ENCODE assay signal across 10 mouse cellular contexts in genomic region chr2:78873946-78874345, GRCm38 (mm10). TPM values are rescaled to one million over a fixed set of nuclear protein-coding genes. Genes with fewer than 3 reads are reported as not detected.
A peak's percentile ranks its signal among the peaks of the same experiment; 100 is the strongest.
DNase-seq lines count a peak whose midpoint lies in the region; ATAC-seq and TF ChIP-seq lines count a peak whose summit lies in the region.
"Had no signal": no experiment of that assay in that cellular context is flagged by ENCODE, and none has a peak within 500 bp of the region (broad histone marks: within the 10 kb centered on the region; RNA-seq: fewer than 3 reads in every experiment).

No protein-coding gene starts in this region.

- ATAC-seq in heart, embryonic 13.5 days (ENCODE audit: extremely low read depth, insufficient number of reproducible peaks, low FRiP score, low TSS enrichment) = peak; percentile 14; the same call in 1 of the 2 replicates
- ATAC-seq in liver, embryonic 13.5 days (ENCODE audit: low read depth) = no peak

- no peak for TF ChIP-seq POLR2A in MEL (IDR thresholded peaks at IDR 0.05; ENCODE audit: control insufficient read depth in 1 of 2, insufficient read depth in 1 of 2, low read depth in 1 of 2, low read length in 2 of 2, poor library complexity in 1 of 2)

- no peak overlapping the region for H3K27ac ChIP-seq in MEL (ENCODE audit: control insufficient read depth, low read depth, low read length)
- peak overlapping the region; percentile 84 for H3K27ac ChIP-seq in heart, embryonic 13.5 days (replicated peaks)
- H3K27ac ChIP-seq in liver, embryonic 13.5 days = no peak overlapping the region
- H3K27ac ChIP-seq: embryonic facial prominence, embryonic 15.5 days had no signal

- TF ChIP-seq RAD21 in MEL (IDR thresholded peaks at IDR 0.05; ENCODE audit: low read depth, low read length) = no peak

- H3K4me1 ChIP-seq in MEL (ENCODE audit: control insufficient read depth in 1 of 2, insufficient read depth in 2 of 2, low read length in 2 of 2) = peaks cover 19% of the 10 kb centered on the region in 2 experiments
- peaks cover 73% of the 10 kb centered on the region for H3K4me1 ChIP-seq in heart, embryonic 13.5 days
- peaks cover 67% of the 10 kb centered on the region for H3K4me1 ChIP-seq in liver, embryonic 13.5 days (replicated peaks)

- TF ChIP-seq CTCF in MEL (IDR thresholded peaks at IDR 0.05 in 2 of 3, conservative IDR thresholded peaks at IDR 0.05 in 1 of 3; ENCODE audit: control insufficient read depth in 1 of 3, insufficient read depth in 1 of 3, low read depth in 2 of 3, low read length in 3 of 3, poor library complexity in 1 of 3, severe bottlenecking in 1 of 3) = no peak

- WGBS in heart, embryonic 13.5 days = 10% methylated on average over 2 of the region's 2 CpGs
- WGBS in liver, embryonic 13.5 days (ENCODE audit: insufficient replicate concordance) = 70% methylated on average over 2 of the region's 2 CpGs

- peak overlapping the region; percentile 2; the same call in 1 of the 2 replicates for H3K9ac ChIP-seq in MEL (ENCODE audit: control insufficient read depth, low read depth, low read length, poor library complexity, severe bottlenecking)
- H3K9ac ChIP-seq in heart, embryonic 13.5 days = peak overlapping the region; percentile 48; the same call in 1 of the 2 replicates
- H3K9ac ChIP-seq in liver, embryonic 13.5 days = no peak overlapping the region
- H3K9ac ChIP-seq: embryonic facial prominence, embryonic 15.5 days had no signal

- TF ChIP-seq EP300 in MEL (IDR thresholded peaks at IDR 0.05; ENCODE audit: low read depth in 1 of 2, low read length in 2 of 2) = no peak

- H3K36me3 ChIP-seq in MEL (ENCODE audit: control insufficient read depth in 1 of 2, insufficient read depth in 2 of 2, low read length in 2 of 2) = peaks cover 0 to 57% of the 10 kb centered on the region in 2 experiments
- peaks cover 16% of the 10 kb centered on the region for H3K36me3 ChIP-seq in heart, embryonic 13.5 days
- H3K36me3 ChIP-seq in liver, embryonic 13.5 days = peaks cover 33% of the 10 kb centered on the region
- H3K36me3 ChIP-seq: embryonic facial prominence, embryonic 15.5 days had no signal

- H3K4me3 ChIP-seq in MEL (ENCODE audit: control insufficient read depth in 1 of 2, insufficient read depth in 1 of 2, low read depth in 2 of 2, low read length in 2 of 2) = no peak overlapping the region
- H3K4me3 ChIP-seq in heart, embryonic 13.5 days = peak overlapping the region; percentile 21
- no peak overlapping the region for H3K4me3 ChIP-seq in liver, embryonic 13.5 days (replicated peaks)
- H3K4me3 ChIP-seq: embryonic facial prominence, embryonic 15.5 days had no signal

- H3K9me3 ChIP-seq in MEL (replicated peaks; ENCODE audit: insufficient read depth, low read length) = no peaks in the 10 kb centered on the region
- no peaks in the 10 kb centered on the region for H3K9me3 ChIP-seq in heart, embryonic 13.5 days
- no peaks in the 10 kb centered on the region for H3K9me3 ChIP-seq in liver, embryonic 13.5 days (replicated peaks)
- H3K9me3 ChIP-seq: embryonic facial prominence, embryonic 15.5 days had no signal

- DNase-seq in MEL (ENCODE audit: low read depth, low spot score) = no peak
- peak; percentile 29 for DNase-seq in brain, adult 2 months (ENCODE audit: low read depth, low spot score)
- no peak for DNase-seq in liver, embryonic 13.5 days
- DNase-seq in T-cell, adult 2 months (ENCODE audit: low spot score) = no peak
- DNase-seq in B cell, adult 2 months = no peak
- no peak for DNase-seq in left cerebral cortex, adult 9 months (ENCODE audit: low spot score in 2 of 2)
- no peak for DNase-seq in spleen, postnatal 36 days (ENCODE audit: low spot score in 2 of 2)
- DNase-seq: kidney, postnatal 10 days had no signal

- H3K79me2 ChIP-seq in MEL (ENCODE audit: control insufficient read depth, insufficient read depth, low read length, poor library complexity) = peaks cover 62% of the 10 kb centered on the region

- H3K27me3 ChIP-seq in MEL (ENCODE audit: control insufficient read depth in 1 of 2, insufficient read depth in 2 of 2, low read length in 2 of 2) = no peaks in the 10 kb centered on the region
- no peaks in the 10 kb centered on the region for H3K27me3 ChIP-seq in heart, embryonic 13.5 days (replicated peaks)
- no peaks in the 10 kb centered on the region for H3K27me3 ChIP-seq in liver, embryonic 13.5 days
- H3K27me3 ChIP-seq: embryonic facial prominence, embryonic 15.5 days had no signal

- H3K4me2 ChIP-seq in heart, embryonic 13.5 days = peak overlapping the region; percentile 57
- H3K4me2 ChIP-seq in liver, embryonic 13.5 days = peak overlapping the region; percentile 19; the same call in 1 of the 2 replicates
- H3K4me2 ChIP-seq: embryonic facial prominence, embryonic 15.5 days had no signal

TF ChIP-seq in MEL, 35 proteins besides CTCF, POLR2A, EP300 and RAD21:
- TF ChIP-seq SIN3A (IDR thresholded peaks at IDR 0.05; ENCODE audit: low read length) (no peak), MEF2A (IDR thresholded peaks at IDR 0.05; ENCODE audit: extremely low read depth, insufficient replicate concordance, low read depth, low read length, poor library complexity, severe bottlenecking) (no peak), ZC3H11A (IDR thresholded peaks at IDR 0.05; ENCODE audit: low read depth, low read length) (no peak), ZMIZ1 (IDR thresholded peaks at IDR 0.05; ENCODE audit: low read depth, low read length) (no peak), CHD2 (IDR thresholded peaks at IDR 0.05; ENCODE audit: low read length) (no peak), ELF1 (IDR thresholded peaks at IDR 0.05; ENCODE audit: low read depth, low read length) (no peak), USF2 (IDR thresholded peaks at IDR 0.05; ENCODE audit: borderline replicate concordance in 1 of 2, insufficient read depth in 1 of 2, low read depth in 1 of 2, low read length in 2 of 2) (no peak), E2F4 (IDR thresholded peaks at IDR 0.05; ENCODE audit: borderline replicate concordance, low read depth, low read length) (no peak), MYB (IDR thresholded peaks at IDR 0.05; ENCODE audit: low read depth, low read length) (no peak), MAX (IDR thresholded peaks at IDR 0.05; ENCODE audit: low read length) (no peak), NRF1 (IDR thresholded peaks at IDR 0.05; ENCODE audit: insufficient read depth, low read depth, low read length, poor library complexity, severe bottlenecking) (no peak), NELFE (IDR thresholded peaks at IDR 0.05; ENCODE audit: low read depth, low read length) (no peak), TBP (IDR thresholded peaks at IDR 0.05; ENCODE audit: low read depth, low read length) (no peak), CHD1 (IDR thresholded peaks at IDR 0.05; ENCODE audit: low read depth, low read length) (no peak), TCF12 (IDR thresholded peaks at IDR 0.05; ENCODE audit: low read depth, low read length) (no peak), HCFC1 (IDR thresholded peaks at IDR 0.05; ENCODE audit: low read depth, low read length) (no peak), KAT2A (conservative IDR thresholded peaks at IDR 0.05; ENCODE audit: low read depth, low read length) (no peak), RCOR1 (IDR thresholded peaks at IDR 0.05; ENCODE audit: low read depth, low read length) (no peak)

RNA-seq across cellular contexts. Expression of gene Ube2e3, which starts 6.0 kb away (rescaled TPM):
- total RNA-seq in MEL (2012; rRNA removed) = 41.9 and 49.4 TPM in 2 replicates
- polyA plus RNA-seq in MEL (2012; ENCODE audit: insufficient read depth in 1 of 2, insufficient read length in 2 of 2, low read depth in 1 of 2, low replicate concordance in 2 of 2, missing spikeins in 1 of 2) = 100 to 1,000 TPM in 1 of 2 experiments, 10 to 100 TPM in 1; 99.4 to 160 TPM
- polyA plus RNA-seq in heart, embryonic 13.5 days (2015; fragmentation: Nextera tagmentation; extraction: Ambion mirVana) = 118 and 121 TPM in 2 replicates
- 104 and 106 TPM in 2 replicates for polyA plus RNA-seq in liver, embryonic 13.5 days (2015; fragmentation: Nextera tagmentation; extraction: Ambion mirVana)
